Mouse (Mus musculus) forebrain, embryonic 10.5 days (tissue): ENCODE results near the gene Chrnb2. TPM values are rescaled to one million over a fixed set of nuclear protein-coding genes. Genes with fewer than 3 reads are reported as not detected.

Experiments
- DNase-seq: peaks from one replicate; pipeline ENCODE4 v3.0.0-alpha.2; 2017; ENCODE audit warnings: low spot score; ENCODE audit errors: extremely low spot score
- H3K27ac ChIP-seq: fragments of 300-500 bp; sonication (generic); 2 replicates; pipeline ENCODE4 v1.5.1; 2016; ENCODE audit warnings: mild to moderate bottlenecking
- H3K27me3 ChIP-seq: fragments of 300-500 bp; sonication (generic); 2 replicates; pipeline ENCODE4 v1.6.1; 2016; ENCODE audit warnings: mild to moderate bottlenecking; ENCODE audit not compliant: poor library complexity, severe bottlenecking
- H3K36me3 ChIP-seq: fragments of 300-500 bp; sonication (generic); replicated peaks from 2 replicates; pipeline ENCODE4 v1.6.1; 2016; ENCODE audit warnings: mild to moderate bottlenecking, moderate library complexity
- H3K4me1 ChIP-seq: fragments of 300-500 bp; sonication (generic); 2 replicates; pipeline ENCODE4 v1.6.1; 2016
- H3K4me3 ChIP-seq: fragments of 300-500 bp; sonication (generic); 2 replicates; pipeline ENCODE4 v1.5.1; 2016; ENCODE audit warnings: mild to moderate bottlenecking, moderate library complexity
- H3K9me3 ChIP-seq: fragments of 300-500 bp; sonication (generic); 2 replicates; pipeline ENCODE4 v1.6.1; 2016; ENCODE audit warnings: mild to moderate bottlenecking, moderate library complexity
- WGBS: fragments of 180-500 bp; shearing (Covaris S2); methylation state at CpG from one replicate; pipeline ENCODE4 v1.1.7; 2016; 5-methylcytosine and 5-hydroxymethylcytosine counted together
- polyA plus RNA-seq: library from polyadenylated mRNA; unstranded; fragments of >200 nt; fragmentation: Nextera tagmentation; extraction: Ambion mirVana; gene quantifications from 2 replicates; pipeline ENCODE4 v1.2.1, GENCODE M21; 2016

Gene Chrnb2
- polyA plus RNA-seq, 1 experiment from 2014 or later: 3.8 TPM

DNA sequence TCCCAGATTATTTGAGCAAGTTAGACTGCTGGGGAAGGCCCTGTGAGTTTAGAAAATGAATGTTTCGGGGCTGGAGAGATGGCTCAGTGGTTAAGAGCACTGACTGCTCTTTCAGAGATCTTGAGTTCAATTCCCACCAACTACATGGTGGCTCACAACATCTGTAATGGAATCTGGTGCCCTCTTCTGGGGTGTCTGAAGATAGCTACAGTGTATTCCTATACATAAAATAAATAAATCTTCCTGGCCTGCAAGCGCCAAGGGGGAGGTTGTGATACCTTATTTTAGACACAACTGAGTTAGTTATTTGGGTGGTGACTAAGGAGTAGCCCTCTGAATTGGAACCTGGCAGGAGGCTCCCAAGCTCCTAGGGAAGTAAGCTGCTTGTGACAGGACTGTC, 35.6 kb downstream of the Chrnb2 start:
- no peak overlapping the region for H3K4me3 ChIP-seq
- WGBS: 83% methylated on average over 2 of the region's 2 CpGs
- peaks cover 25% of the 10 kb centered on the region for H3K4me1 ChIP-seq
- no peaks in the 10 kb centered on the region for H3K36me3 ChIP-seq
- DNase-seq: no peak
- H3K27ac ChIP-seq: no peak overlapping the region
- no peaks in the 10 kb centered on the region for H3K9me3 ChIP-seq
- no peaks in the 10 kb centered on the region for H3K27me3 ChIP-seq

GRCm38 (mm10) chr3:89727028-89727427, 37.4 kb downstream of the Chrnb2 start:
- Histone ChIP-seq H3K4me1 (peaks cover 25% of the 10 kb centered on the region), H3K36me3 (no peaks in the 10 kb centered on the region), H3K9me3 (no peaks in the 10 kb centered on the region), H3K27ac (no peak overlapping the region), H3K27me3 (no peaks in the 10 kb centered on the region), H3K4me3 (no peak overlapping the region)
- DNase-seq: no peak
- WGBS: 20% methylated on average over 4 of the region's 4 CpGs

DNA sequence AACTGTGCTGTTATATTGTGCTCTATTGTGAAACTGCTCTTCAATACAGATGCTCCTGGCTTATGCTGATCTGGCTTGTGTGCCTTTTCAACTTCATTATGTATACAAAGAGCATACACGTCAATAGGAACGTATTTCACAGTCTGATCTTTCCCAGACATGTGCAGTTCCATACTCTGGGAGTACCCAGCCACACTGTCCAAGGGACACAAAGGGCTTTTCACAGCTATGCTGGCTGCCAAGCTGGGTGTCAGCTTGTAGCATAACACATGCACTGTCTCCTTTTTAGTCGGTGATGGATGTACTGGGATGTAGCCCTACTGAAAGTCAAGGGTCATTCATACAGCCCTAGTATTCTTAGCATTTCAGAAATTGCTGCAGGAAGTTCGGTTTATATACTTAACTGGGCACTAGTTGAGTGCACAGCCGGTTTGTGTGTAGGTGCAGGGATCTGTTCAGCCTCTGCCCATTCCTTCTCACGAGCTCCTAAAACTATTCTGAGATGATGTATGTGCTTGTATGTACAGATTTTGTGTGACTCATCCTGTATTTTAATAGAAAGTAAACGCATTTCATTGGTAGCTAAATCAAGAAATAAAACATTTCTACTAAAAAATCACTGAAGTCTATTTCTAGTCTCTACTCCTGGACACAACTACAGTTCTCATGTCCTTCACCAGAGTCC, 40.9 kb downstream of the Chrnb2 start:
- no peak overlapping the region for H3K27ac ChIP-seq
- H3K27me3 ChIP-seq: no peaks in the 10 kb centered on the region
- H3K4me3 ChIP-seq: no peak overlapping the region
- 0 out of 2 replicates have a peak, but pooled peaks cover 2% of the 10 kb centered on the region for H3K36me3 ChIP-seq
- no peaks in the 10 kb centered on the region for H3K9me3 ChIP-seq
- 79% methylated on average over 7 of the region's 7 CpGs for WGBS
- H3K4me1 ChIP-seq: peaks cover 2% of the 10 kb centered on the region; the same call in 1 of the 2 replicates
- DNase-seq: no peak

GRCm38 (mm10) chr3:89722032-89722431, 42.4 kb downstream of the Chrnb2 start:
- no peaks in the 10 kb centered on the region for H3K27me3 ChIP-seq
- no peak for DNase-seq
- H3K4me3 ChIP-seq: no peak overlapping the region
- H3K36me3 ChIP-seq: peaks cover 8% of the 10 kb centered on the region; the same call in 1 of the 2 replicates
- no peaks in the 10 kb centered on the region for H3K9me3 ChIP-seq
- no peak overlapping the region for H3K27ac ChIP-seq
- H3K4me1 ChIP-seq: peaks cover 2% of the 10 kb centered on the region; the same call in 1 of the 2 replicates

DNA sequence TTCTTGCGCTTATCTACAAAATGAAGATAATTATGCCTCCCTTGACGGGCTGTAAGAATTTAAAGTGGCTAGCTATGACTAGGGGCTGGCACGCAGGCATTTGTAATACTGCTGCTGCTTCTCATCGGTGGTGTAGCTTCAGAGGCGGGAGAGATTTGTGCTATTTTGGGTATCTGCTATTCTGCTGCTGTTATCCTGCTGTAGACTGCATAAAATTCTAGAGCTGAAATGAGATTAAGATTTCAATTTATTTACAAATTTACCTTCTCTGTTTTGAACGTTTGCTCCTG, 48.5 kb downstream of the Chrnb2 start:
- Histone ChIP-seq H3K9me3 (no peaks in the 10 kb centered on the region), H3K27ac (no peak overlapping the region), H3K27me3 (peaks cover 10% of the 10 kb centered on the region; the same call in 1 of the 2 replicates), H3K4me1 (peaks cover 20% of the 10 kb centered on the region), H3K36me3 (peaks cover 8% of the 10 kb centered on the region; the same call in 1 of the 2 replicates), H3K4me3 (peak overlapping the region; percentile 100)
- 73% methylated on average over 6 of the region's 6 CpGs for WGBS
- DNase-seq: no peak

GRCm38 (mm10) chr3:89715207-89715966, 49.0 kb downstream of the Chrnb2 start:
- peak; percentile 49 for DNase-seq
- Histone ChIP-seq H3K36me3 (peaks cover 8% of the 10 kb centered on the region; the same call in 1 of the 2 replicates), H3K27me3 (peaks cover 10% of the 10 kb centered on the region; the same call in 1 of the 2 replicates), H3K9me3 (no peaks in the 10 kb centered on the region), H3K4me3 (peak overlapping the region; percentile 100), H3K4me1 (peaks cover 20% of the 10 kb centered on the region), H3K27ac (peak overlapping the region; percentile 93)
- 3% methylated on average over 59 of the region's 59 CpGs for WGBS

DNA sequence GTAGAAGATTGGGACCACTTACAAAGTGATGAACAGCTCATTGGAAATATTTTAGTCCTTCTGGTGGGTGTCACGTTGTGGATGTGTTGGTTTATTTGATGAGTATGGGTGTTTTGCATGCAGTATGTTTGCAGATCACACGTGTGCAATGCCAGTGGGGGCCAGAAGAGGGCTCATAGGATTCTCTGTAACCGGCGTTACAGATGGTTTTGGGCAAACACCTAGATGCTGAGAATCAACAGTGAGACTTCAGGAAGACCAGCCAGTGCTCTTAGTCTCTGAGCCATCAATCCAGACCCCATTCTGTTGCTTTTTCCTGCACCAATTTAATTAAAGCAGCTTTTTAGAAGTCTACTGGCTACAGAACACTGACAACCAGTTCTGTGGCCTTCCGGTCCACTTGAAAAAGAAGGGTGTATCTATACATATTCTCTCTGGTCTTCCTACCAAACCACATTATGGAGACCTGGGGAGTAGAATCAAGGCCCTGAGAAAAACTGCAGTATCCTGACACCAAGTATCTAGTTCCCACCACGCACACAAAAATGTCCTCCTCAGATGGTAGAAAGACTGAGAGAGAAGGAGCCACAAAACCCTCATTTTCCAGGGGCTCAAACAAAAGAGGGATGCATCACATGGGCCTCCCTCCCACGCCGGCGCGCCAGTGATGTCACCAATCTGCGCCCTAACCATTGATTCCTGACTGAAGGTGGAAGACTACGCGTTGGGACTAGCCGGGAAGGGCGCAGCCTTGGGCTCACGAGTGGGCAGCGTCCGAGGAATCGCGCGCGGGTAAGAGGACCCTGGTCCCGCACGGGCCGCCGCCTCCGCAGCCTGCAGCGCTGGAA, 49.8 kb downstream of the Chrnb2 start, which contains the start of gene Adar:
TSS of gene Adar (plus strand) at position 664 of the 848 bp plus-strand sequence.
- Histone ChIP-seq H3K27ac (peak within 1 kb of the TSS; percentile 93), H3K4me3 (peak within 1 kb of the TSS; percentile 100), H3K27me3 (peaks cover 10% of the 10 kb centered on the region; the same call in 1 of the 2 replicates), H3K36me3 (peaks cover 8% of the 10 kb centered on the region; the same call in 1 of the 2 replicates), H3K4me1 (peaks cover 20% of the 10 kb centered on the region), H3K9me3 (no peaks in the 10 kb centered on the region)
- peak; percentile 87 for DNase-seq
- WGBS: 7% methylated on average over 28 of the region's 28 CpGs

DNA sequence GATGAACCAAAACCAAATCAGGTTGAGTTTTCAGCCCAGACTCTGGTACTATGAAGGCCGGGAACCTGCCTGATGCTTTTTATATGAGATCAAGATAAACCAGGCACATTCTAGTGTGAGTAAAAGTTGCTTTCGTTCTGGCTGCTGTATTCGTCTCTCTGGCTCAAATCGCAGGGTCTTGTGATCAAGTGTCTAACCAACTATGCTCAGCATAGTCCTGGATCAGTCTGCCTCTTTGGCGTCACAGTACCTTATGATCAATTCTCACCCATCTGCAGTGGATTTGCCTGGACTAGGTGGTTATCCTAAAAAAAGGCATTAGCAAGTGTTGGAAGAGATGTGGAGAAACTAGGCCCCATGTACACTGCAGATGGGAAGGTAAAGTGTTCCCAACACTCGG, 60.4 kb downstream of the Chrnb2 start:
- Histone ChIP-seq H3K27me3 (no peaks in the 10 kb centered on the region), H3K9me3 (no peaks in the 10 kb centered on the region), H3K27ac (no peak overlapping the region), H3K4me1 (0 out of 2 replicates have a peak, but pooled peaks cover 9% of the 10 kb centered on the region), H3K4me3 (no peak overlapping the region), H3K36me3 (no peaks in the 10 kb centered on the region)
- no peak for DNase-seq
- WGBS: 85% methylated on average over 6 of the region's 6 CpGs

- Histone ChIP-seq H3K4me3 (no peak overlapping the region), H3K36me3 (no peaks in the 10 kb centered on the region), H3K27ac (no peak overlapping the region), H3K4me1 (0 out of 2 replicates have a peak, but pooled peaks cover 9% of the 10 kb centered on the region), H3K9me3 (no peaks in the 10 kb centered on the region), H3K27me3 (no peaks in the 10 kb centered on the region)
- WGBS: 52% methylated on average over 3 of the region's 3 CpGs
- no peak for DNase-seq
These were observed 60.8 kb downstream of the Chrnb2 start for GRCm38 (mm10) chr3:89703596-89703995.

DNA sequence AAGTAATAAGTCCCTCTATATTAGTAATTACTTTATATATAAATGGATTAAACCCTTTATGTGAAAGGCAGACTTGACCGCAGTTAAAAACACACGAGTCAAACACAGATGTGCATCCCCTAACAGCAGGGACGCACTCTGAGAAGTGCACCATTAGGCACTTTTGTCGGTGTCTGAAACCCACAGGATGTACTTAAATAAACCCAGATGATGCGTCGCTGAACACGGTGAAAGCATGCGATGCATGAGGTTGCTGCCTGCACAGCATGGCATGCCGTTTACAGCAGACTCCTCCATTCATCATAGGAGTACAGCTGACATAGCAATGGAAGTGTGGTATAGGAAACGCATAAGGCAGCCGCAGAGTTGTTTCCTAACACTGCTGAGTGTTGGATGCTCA, 64.0 kb downstream of the Chrnb2 start:
- DNase-seq: no peak
- no peak overlapping the region for H3K4me3 ChIP-seq
- H3K9me3 ChIP-seq: no peaks in the 10 kb centered on the region
- no peak overlapping the region for H3K27ac ChIP-seq
- peaks cover 16% of the 10 kb centered on the region for H3K4me1 ChIP-seq
- H3K36me3 ChIP-seq: no peaks in the 10 kb centered on the region
- 77% methylated on average over 11 of the region's 11 CpGs for WGBS
- H3K27me3 ChIP-seq: no peaks in the 10 kb centered on the region

DNA sequence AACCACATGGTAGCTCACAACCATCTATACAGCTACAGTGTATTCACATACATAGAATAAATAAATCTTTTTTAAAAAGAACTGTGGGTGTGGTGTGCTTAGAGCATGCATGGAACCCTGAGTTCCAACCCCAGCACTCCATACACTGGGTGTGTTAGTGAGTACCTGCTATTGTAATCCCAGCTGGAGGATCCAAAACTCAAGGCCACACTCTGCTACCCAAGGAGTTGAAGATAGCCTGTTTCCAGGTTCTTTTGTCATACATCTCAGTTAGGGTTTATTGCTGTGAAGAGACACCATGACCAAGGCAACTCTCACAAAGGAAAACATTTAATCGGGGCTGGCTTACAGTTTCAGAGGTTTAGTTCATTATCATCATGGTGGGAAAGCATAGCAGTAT, 65.5 kb downstream of the Chrnb2 start:
- Histone ChIP-seq H3K36me3 (no peaks in the 10 kb centered on the region), H3K27ac (no peak overlapping the region), H3K4me1 (peaks cover 16% of the 10 kb centered on the region), H3K4me3 (no peak overlapping the region), H3K27me3 (no peaks in the 10 kb centered on the region), H3K9me3 (no peaks in the 10 kb centered on the region)
- WGBS: 84% methylated on average over 1 of the region's 1 CpGs
- DNase-seq: no peak
